Mouse (Mus musculus) ES-E14 (cell line): ENCODE measurements at regions not wholly inside any gene's neighbourhood (a gene's known extent, or its start where the extent isn't known, plus 50 kb on each side); places are given as distances from the start of the nearest gene placed in this dataset.

Experiments
- DNase-seq: peaks from one replicate; pipeline ENCODE4 v3.0.0-alpha.2; 2013; ENCODE audit warnings: low read depth, low spot score
- H3K27ac ChIP-seq: 2 replicates; pipeline ENCODE4 v1.5.1; 2012; ENCODE audit warnings: low read depth, mild to moderate bottlenecking, low read length, moderate library complexity, mixed read lengths; ENCODE audit not compliant: poor library complexity, insufficient read depth, severe bottlenecking
- H3K36me3 ChIP-seq: 2 replicates; pipeline ENCODE4 v1.6.1; 2012; ENCODE audit warnings: mild to moderate bottlenecking, low read length, moderate library complexity, mixed read lengths; ENCODE audit not compliant: control insufficient read depth, poor library complexity, insufficient read depth, severe bottlenecking
- H3K4me1 ChIP-seq, 2 experiments: fragments of 150-350 bp in 1 of 2; sonication (generic) in 1 of 2; 2 replicates each; pipeline ENCODE4 v1.6.1; 2012; ENCODE audit warnings: low read length in 2 of 2, mild to moderate bottlenecking in 1 of 2, mixed read lengths in 1 of 2; ENCODE audit not compliant: control insufficient read depth in 2 of 2, insufficient read depth in 2 of 2, poor library complexity in 1 of 2
- H3K4me3 ChIP-seq, 2 experiments: fragments of 150-350 bp in 1 of 2; sonication (generic) in 1 of 2; 2 replicates each; pipeline ENCODE4 v1.5.1; 2012; ENCODE audit warnings: low read length in 2 of 2, low read depth in 1 of 2, mild to moderate bottlenecking in 1 of 2, mixed read lengths in 1 of 2; ENCODE audit not compliant: insufficient read depth in 1 of 2, poor library complexity in 1 of 2, severe bottlenecking in 1 of 2
- H3K9ac ChIP-seq: 2 replicates; pipeline ENCODE4 v1.6.1; 2012; ENCODE audit warnings: low read depth, mild to moderate bottlenecking, low read length, mixed read lengths; ENCODE audit not compliant: poor library complexity, insufficient read depth, severe bottlenecking
- H3K9me3 ChIP-seq: fragments of 150-350 bp; sonication (generic); 2 replicates; pipeline ENCODE4 v1.6.1; 2012; ENCODE audit warnings: low read depth, mild to moderate bottlenecking, low read length; ENCODE audit not compliant: control insufficient read depth, insufficient read depth
- CHD2 ChIP-seq: IDR thresholded peaks from 2 replicates; pipeline ENCODE4 v1.6.1; 2014; ENCODE audit warnings: mild to moderate bottlenecking, low read depth, low read length, inconsistent platforms
- HCFC1 ChIP-seq: IDR thresholded peaks from 2 replicates; pipeline ENCODE4 v1.6.1; 2012; ENCODE audit warnings: low read length, inconsistent platforms, borderline replicate concordance; ENCODE audit not compliant: insufficient read depth
- MAFK ChIP-seq: IDR thresholded peaks from 2 replicates; pipeline ENCODE4 v1.6.1; 2014; ENCODE audit warnings: mild to moderate bottlenecking, low read depth, low read length, inconsistent platforms; ENCODE audit not compliant: insufficient read depth
- ZC3H11A ChIP-seq: IDR thresholded peaks from 2 replicates; pipeline ENCODE4 v1.6.1; 2012; ENCODE audit warnings: low read depth, mild to moderate bottlenecking, inconsistent platforms, low read length, borderline replicate concordance
- ZNF384 ChIP-seq: IDR thresholded peaks from 2 replicates; pipeline ENCODE4 v1.6.1; 2012; ENCODE audit warnings: low read depth, low read length, inconsistent platforms
- in situ Hi-C, 2 experiments: fragments of 600-800 bp; cut with MboI; formaldehyde crosslinking; loops; one replicate each; pipeline ENCODE4 v1.15.1; 2025; ENCODE audit warnings: low sequenced_read_pairs in 2 of 2, inconsistent platforms in 1 of 2; ENCODE audit not compliant: unreplicated experiment in 2 of 2

DNA sequence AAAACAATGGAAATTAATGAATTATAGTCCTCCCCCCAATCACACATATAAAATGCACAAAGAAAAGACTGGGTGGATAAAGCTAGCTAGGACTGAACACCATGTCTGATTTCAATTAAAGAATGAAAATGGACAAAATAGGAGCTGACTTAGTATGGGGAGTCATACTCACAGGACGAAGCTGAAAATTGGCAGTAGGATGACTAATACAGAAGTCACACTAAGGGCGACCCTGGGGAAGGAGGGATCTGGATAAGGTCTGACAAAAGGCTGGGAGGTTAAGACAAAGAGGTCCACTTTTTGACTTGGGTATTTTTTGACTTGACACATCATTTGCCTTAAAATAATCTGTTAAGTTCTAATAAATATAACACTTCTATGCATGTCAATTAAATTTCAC, 170.2 kb upstream of the Rfx3 start:
- in situ Hi-C loops: no loop called here
- Histone ChIP-seq H3K9ac (no peak overlapping the region), H3K4me1 (peaks cover 3 to 5% of the 10 kb centered on the region in 2 experiments; a peak in 1 of 4 replicates), H3K27ac (no peak overlapping the region), H3K36me3 (no peaks in the 10 kb centered on the region), H3K9me3 (no peaks in the 10 kb centered on the region), H3K4me3 (no peak overlapping the region)
- no peak for TF ChIP-seq HCFC1
- TF ChIP-seq CHD2: no peak
- TF ChIP-seq MAFK: no peak
- no peak for TF ChIP-seq ZC3H11A
- TF ChIP-seq ZNF384: no peak
- no peak for DNase-seq

- no peak for DNase-seq
- H3K4me3 ChIP-seq: no peak overlapping the region
- H3K9me3 ChIP-seq: no peaks in the 10 kb centered on the region
- peaks cover 2 to 5% of the 10 kb centered on the region in 2 experiments; a peak in 1 of 4 replicates for H3K4me1 ChIP-seq
- TF ChIP-seq ZNF384: no peak
- TF ChIP-seq CHD2: no peak
- TF ChIP-seq HCFC1: no peak
- no peak overlapping the region for H3K27ac ChIP-seq
- H3K9ac ChIP-seq: no peak overlapping the region
- no peaks in the 10 kb centered on the region for H3K36me3 ChIP-seq
- in situ Hi-C loops: no loop called here
Measured at GRCm38 (mm10) chr19:28178114-28178513, 167.1 kb upstream of the Rfx3 start.

GRCm38 (mm10) chr19:28176821-28177220, 165.9 kb upstream of the Rfx3 start:
- H3K4me1 ChIP-seq: peaks cover 0 to 4% of the 10 kb centered on the region in 2 experiments; a peak in 1 of 4 replicates
- DNase-seq: no peak
- no peak overlapping the region for H3K9ac ChIP-seq
- H3K36me3 ChIP-seq: no peaks in the 10 kb centered on the region
- no peak for TF ChIP-seq ZNF384
- no peak for TF ChIP-seq ZC3H11A
- TF ChIP-seq CHD2: no peak
- TF ChIP-seq HCFC1: no peak
- no peak for TF ChIP-seq MAFK
- no peak overlapping the region for H3K27ac ChIP-seq
- no peaks in the 10 kb centered on the region for H3K9me3 ChIP-seq
- no peak overlapping the region for H3K4me3 ChIP-seq
- in situ Hi-C loops: no loop called here

GRCm38 (mm10) chr19:28171836-28172534, 161.0 kb upstream of the Rfx3 start:
- H3K27ac ChIP-seq: no peak overlapping the region
- no peaks in the 10 kb centered on the region for H3K36me3 ChIP-seq
- no peak for DNase-seq
- TF ChIP-seq MAFK (no peak), ZNF384 (no peak), CHD2 (no peak), ZC3H11A (no peak), HCFC1 (no peak)
- H3K9ac ChIP-seq: no peak overlapping the region
- in situ Hi-C loops: loop anchor here in 1 of 2 experiments (25.0 kb wide), 1 partner anchor 190 kb away; no protein-coding TSS in a partner anchor
- no peak overlapping the region for H3K4me3 ChIP-seq
- H3K4me1 ChIP-seq: no peaks in the 10 kb centered on the region
- no peaks in the 10 kb centered on the region for H3K9me3 ChIP-seq
